Comparison of ENCODE assay signal across 8 mouse cellular contexts in genomic region chr11:116129993-116130487, GRCm38 (mm10). TPM values are rescaled to one million over a fixed set of nuclear protein-coding genes. Genes with fewer than 3 reads are reported as not detected.
DNase-seq lines count a peak whose midpoint lies in the region; ATAC-seq and TF ChIP-seq lines count a peak whose summit lies in the region.

No protein-coding gene starts in this region.

- no peaks in the 10 kb centered on the region for H3K9me3 ChIP-seq in heart, embryonic 13.5 days
- H3K9me3 ChIP-seq in MEL (replicated peaks; ENCODE audit: insufficient read depth, low read length): no peaks in the 10 kb centered on the region
- no peaks in the 10 kb centered on the region for H3K9me3 ChIP-seq in heart, embryonic 15.5 days (replicated peaks)
- no peaks in the 10 kb centered on the region for H3K9me3 ChIP-seq in lung, postnatal 0 days (ENCODE audit: low read length)

- H3K79me2 ChIP-seq in MEL (ENCODE audit: control insufficient read depth, insufficient read depth, low read length, poor library complexity): peaks cover 14% of the 10 kb centered on the region

- H3K4me1 ChIP-seq in heart, embryonic 13.5 days: peaks cover 38% of the 10 kb centered on the region
- peaks cover 0 to 10% of the 10 kb centered on the region in 2 experiments; a peak in 2 of 4 replicates for H3K4me1 ChIP-seq in MEL (ENCODE audit: control insufficient read depth in 1 of 2, insufficient read depth in 2 of 2, low read length in 2 of 2)
- H3K4me1 ChIP-seq in heart, embryonic 15.5 days (replicated peaks): peaks cover 47% of the 10 kb centered on the region
- peaks cover 15% of the 10 kb centered on the region for H3K4me1 ChIP-seq in lung, postnatal 0 days (ENCODE audit: insufficient read depth, low read depth, low read length)

- peak overlapping the region; percentile 90 for H3K9ac ChIP-seq in heart, embryonic 13.5 days
- H3K9ac ChIP-seq in MEL (ENCODE audit: control insufficient read depth, low read depth, low read length, poor library complexity, severe bottlenecking): peak overlapping the region; percentile 88
- H3K9ac ChIP-seq in heart, embryonic 15.5 days: peak overlapping the region; percentile 86
- H3K9ac ChIP-seq in lung, postnatal 0 days (replicated peaks; ENCODE audit: low read depth): peak overlapping the region; percentile 73

- peaks cover 59% of the 10 kb centered on the region for H3K36me3 ChIP-seq in heart, embryonic 13.5 days
- peaks cover 4 to 5% of the 10 kb centered on the region in 2 experiments; a peak in 3 of 4 replicates for H3K36me3 ChIP-seq in MEL (ENCODE audit: control insufficient read depth in 1 of 2, insufficient read depth in 2 of 2, low read length in 2 of 2)
- peaks cover 45% of the 10 kb centered on the region for H3K36me3 ChIP-seq in heart, embryonic 15.5 days
- H3K36me3 ChIP-seq in lung, postnatal 0 days (ENCODE audit: insufficient read depth, low read length): 0 out of 2 replicates have a peak, but pooled peaks cover 12% of the 10 kb centered on the region

- TF ChIP-seq RAD21 in MEL (IDR thresholded peaks at IDR 0.05; ENCODE audit: low read depth, low read length): no peak; the same call in 1 of the 2 replicates

- H3K27ac ChIP-seq in heart, embryonic 13.5 days (replicated peaks): peak overlapping the region; percentile 96
- H3K27ac ChIP-seq in MEL (ENCODE audit: control insufficient read depth, low read depth, low read length): peak overlapping the region; percentile 82
- H3K27ac ChIP-seq in heart, embryonic 15.5 days: peak overlapping the region; percentile 97
- H3K27ac ChIP-seq in lung, postnatal 0 days (ENCODE audit: low read length): peak overlapping the region; percentile 98

- no peak for TF ChIP-seq POLR2A in MEL (IDR thresholded peaks at IDR 0.05; ENCODE audit: control insufficient read depth in 1 of 2, insufficient read depth in 1 of 2, low read depth in 1 of 2, low read length in 2 of 2, poor library complexity in 1 of 2)

- H3K4me2 ChIP-seq in heart, embryonic 13.5 days: peak overlapping the region; percentile 79
- peak overlapping the region; percentile 79 for H3K4me2 ChIP-seq in heart, embryonic 15.5 days
- peak overlapping the region; percentile 73 for H3K4me2 ChIP-seq in lung, postnatal 0 days (replicated peaks; ENCODE audit: low read depth, low read length)

- H3K27me3 ChIP-seq in heart, embryonic 13.5 days (replicated peaks): no peaks in the 10 kb centered on the region
- H3K27me3 ChIP-seq in MEL (ENCODE audit: control insufficient read depth in 1 of 2, insufficient read depth in 2 of 2, low read length in 2 of 2): no peaks in the 10 kb centered on the region
- no peaks in the 10 kb centered on the region for H3K27me3 ChIP-seq in heart, embryonic 15.5 days
- no peaks in the 10 kb centered on the region for H3K27me3 ChIP-seq in lung, postnatal 0 days (replicated peaks; ENCODE audit: insufficient read depth, low read length)

- ATAC-seq in heart, embryonic 13.5 days (ENCODE audit: extremely low read depth, insufficient number of reproducible peaks, low FRiP score, low TSS enrichment): no peak
- no peak for ATAC-seq in heart, embryonic 15.5 days (replicated peaks; ENCODE audit: insufficient number of reproducible peaks, insufficient read depth, low FRiP score, low read depth)
- peak; percentile 0; the same call in 1 of the 2 replicates for ATAC-seq in lung, postnatal 0 days

- no peak for DNase-seq in heart, postnatal 14 days
- DNase-seq in MEL (ENCODE audit: low read depth, low spot score): peak; percentile 86
- DNase-seq in lung, postnatal 0 days (ENCODE audit: low spot score): peak; percentile 54
- peak; percentile 38 for DNase-seq in thymus, postnatal 25 days
- DNase-seq in adrenal gland, postnatal 25 days: no peak
- no peak for DNase-seq in layer of hippocampus, adult 9-11 months

- no peak for TF ChIP-seq CTCF in MEL (IDR thresholded peaks at IDR 0.05 in 2 of 3, conservative IDR thresholded peaks at IDR 0.05 in 1 of 3; ENCODE audit: control insufficient read depth in 1 of 3, insufficient read depth in 1 of 3, low read depth in 2 of 3, low read length in 3 of 3, poor library complexity in 1 of 3, severe bottlenecking in 1 of 3)
- no peak for TF ChIP-seq CTCF in lung, postnatal 0 days (IDR thresholded peaks at IDR 0.05)

- intact Hi-C loops in heart, postnatal 14 days (cut with DNase I): loop anchor here (1.0 to 10.0 kb wide), 5 partner anchors 19 to 335 kb away; partner anchors contain the start of genes Qrich2 and Unk

- peak overlapping the region; percentile 73 for H3K4me3 ChIP-seq in heart, embryonic 13.5 days
- peak overlapping the region; percentile 44 to 76 for H3K4me3 ChIP-seq in MEL (ENCODE audit: control insufficient read depth in 1 of 2, insufficient read depth in 1 of 2, low read depth in 2 of 2, low read length in 2 of 2)
- peak overlapping the region; percentile 78 for H3K4me3 ChIP-seq in heart, embryonic 15.5 days
- H3K4me3 ChIP-seq in lung, postnatal 0 days (ENCODE audit: low read depth, low read length): peak overlapping the region; percentile 62

- peak in 1 of 2 experiments; percentile 34; a peak in 2 of 4 replicates for TF ChIP-seq EP300 in MEL (IDR thresholded peaks at IDR 0.05; ENCODE audit: low read depth in 1 of 2, low read length in 2 of 2)
- no peak for TF ChIP-seq EP300 in lung, postnatal 0 days (IDR thresholded peaks at IDR 0.05)

- WGBS in heart, embryonic 13.5 days: 38% methylated on average over 8 of the region's 8 CpGs
- WGBS in heart, embryonic 15.5 days: 40% methylated on average over 8 of the region's 8 CpGs
- WGBS in lung, postnatal 0 days: 36% methylated on average over 8 of the region's 8 CpGs

TF ChIP-seq in MEL, 35 proteins besides CTCF, POLR2A, EP300 and RAD21 (continues in another document):
- TF ChIP-seq MAZ (IDR thresholded peaks at IDR 0.05; ENCODE audit: low read depth, low read length): peak; percentile 32; the same call in 1 of the 2 replicates
- TF ChIP-seq TCF12 (IDR thresholded peaks at IDR 0.05; ENCODE audit: low read depth, low read length): no peak
- TF ChIP-seq USF2 (IDR thresholded peaks at IDR 0.05; ENCODE audit: borderline replicate concordance in 1 of 2, insufficient read depth in 1 of 2, low read depth in 1 of 2, low read length in 2 of 2): no peak
- TF ChIP-seq MYC (IDR thresholded peaks at IDR 0.05; ENCODE audit: low read depth, low read length): 0 out of 2 replicates have a peak, but pooled peaks have one; percentile 91
- no peak for TF ChIP-seq GATA1 (IDR thresholded peaks at IDR 0.05; ENCODE audit: low read depth, low read length)
- TF ChIP-seq ZKSCAN1 (IDR thresholded peaks at IDR 0.05; ENCODE audit: low read depth, low read length): no peak

RNA-seq across cellular contexts. Expression of gene Trim65, which starts 0.9 kb away (rescaled TPM):
- 4.2 and 4.3 TPM in 2 replicates for polyA plus RNA-seq in heart, embryonic 13.5 days (2015; fragmentation: Nextera tagmentation; extraction: Ambion mirVana)
- total RNA-seq in heart, postnatal 14 days (2021): 1 to 10 TPM; 7.3 to 8.2 TPM
- 8.2 and 8.8 TPM in 2 replicates for total RNA-seq in MEL (2012; rRNA removed)
- polyA plus RNA-seq in MEL (2012; ENCODE audit: insufficient read depth in 1 of 2, insufficient read length in 2 of 2, low read depth in 1 of 2, low replicate concordance in 2 of 2, missing spikeins in 1 of 2): 10 to 100 TPM in 1 of 2 experiments, not detected in 1; 10.7 TPM
- 5.0 and 5.5 TPM in 2 replicates for polyA plus RNA-seq in heart, embryonic 15.5 days (2015; fragmentation: Nextera tagmentation; extraction: Ambion mirVana)
- polyA plus RNA-seq in lung, postnatal 0 days (2015; fragmentation: Nextera tagmentation; extraction: Ambion mirVana): 3.9 TPM in 2 replicates
- total RNA-seq in adrenal gland, postnatal 25 days (2021): 12.2 and 12.9 TPM in 2 replicates

RNA-seq across cellular contexts. Expression of gene Trim47, which starts 3.0 kb away (rescaled TPM):
- polyA plus RNA-seq in heart, embryonic 13.5 days (2015; fragmentation: Nextera tagmentation; extraction: Ambion mirVana): 46.1 and 51.1 TPM in 2 replicates
- 10 to 100 TPM; 46.3 to 46.9 TPM for total RNA-seq in heart, postnatal 14 days (2021)
- 3.6 and 6.7 TPM in 2 replicates for total RNA-seq in MEL (2012; rRNA removed)
- polyA plus RNA-seq in MEL (2012; ENCODE audit: insufficient read depth in 1 of 2, insufficient read length in 2 of 2, low read depth in 1 of 2, low replicate concordance in 2 of 2, missing spikeins in 1 of 2): 1 to 10 TPM in 1 of 2 experiments, not detected in 1; 5.6 TPM
- 79.1 and 91.1 TPM in 2 replicates for polyA plus RNA-seq in heart, embryonic 15.5 days (2015; fragmentation: Nextera tagmentation; extraction: Ambion mirVana)
- 26.3 and 28.8 TPM in 2 replicates for polyA plus RNA-seq in lung, postnatal 0 days (2015; fragmentation: Nextera tagmentation; extraction: Ambion mirVana)
- total RNA-seq in adrenal gland, postnatal 25 days (2021): 17.1 and 20.2 TPM in 2 replicates

RNA-seq across cellular contexts. Expression of gene Mrpl38, which starts 8.6 kb away (rescaled TPM):
- polyA plus RNA-seq in heart, embryonic 13.5 days (2015; fragmentation: Nextera tagmentation; extraction: Ambion mirVana): 82.4 and 92.2 TPM in 2 replicates
- total RNA-seq in heart, postnatal 14 days (2021): 10 to 100 TPM; 55.5 to 56.3 TPM
- 105 and 113 TPM in 2 replicates for total RNA-seq in MEL (2012; rRNA removed)
- polyA plus RNA-seq in MEL (2012; ENCODE audit: insufficient read depth in 1 of 2, insufficient read length in 2 of 2, low read depth in 1 of 2, low replicate concordance in 2 of 2, missing spikeins in 1 of 2): 100 to 1,000 TPM in 1 of 2 experiments, not detected in 1; 157 TPM
- polyA plus RNA-seq in heart, embryonic 15.5 days (2015; fragmentation: Nextera tagmentation; extraction: Ambion mirVana): 90.7 and 94.4 TPM in 2 replicates
- polyA plus RNA-seq in lung, postnatal 0 days (2015; fragmentation: Nextera tagmentation; extraction: Ambion mirVana): 44.1 and 45.9 TPM in 2 replicates
- total RNA-seq in adrenal gland, postnatal 25 days (2021): 86.5 and 103 TPM in 2 replicates

RNA-seq across cellular contexts. Expression of gene Fbf1, which starts 37.9 kb away (rescaled TPM):
- polyA plus RNA-seq in heart, embryonic 13.5 days (2015; fragmentation: Nextera tagmentation; extraction: Ambion mirVana): 22.8 and 24.4 TPM in 2 replicates
- total RNA-seq in heart, postnatal 14 days (2021): 10 to 100 TPM; 15.1 to 17.2 TPM
- 29.0 and 32.5 TPM in 2 replicates for total RNA-seq in MEL (2012; rRNA removed)
- 10 to 100 TPM in 1 of 2 experiments, not detected in 1; 29.2 TPM for polyA plus RNA-seq in MEL (2012; ENCODE audit: insufficient read depth in 1 of 2, insufficient read length in 2 of 2, low read depth in 1 of 2, low replicate concordance in 2 of 2, missing spikeins in 1 of 2)
- polyA plus RNA-seq in heart, embryonic 15.5 days (2015; fragmentation: Nextera tagmentation; extraction: Ambion mirVana): 19.8 and 26.0 TPM in 2 replicates
- polyA plus RNA-seq in lung, postnatal 0 days (2015; fragmentation: Nextera tagmentation; extraction: Ambion mirVana): 11.9 and 16.6 TPM in 2 replicates
- 47.4 and 53.0 TPM in 2 replicates for total RNA-seq in adrenal gland, postnatal 25 days (2021)

RNA-seq across cellular contexts. Expression of gene Wbp2, which starts 43.2 kb away (rescaled TPM):
- 134 and 138 TPM in 2 replicates for polyA plus RNA-seq in heart, embryonic 13.5 days (2015; fragmentation: Nextera tagmentation; extraction: Ambion mirVana)
- total RNA-seq in heart, postnatal 14 days (2021): 10 to 100 TPM; 83.6 to 89.5 TPM
- total RNA-seq in MEL (2012; rRNA removed): 16.5 and 19.4 TPM in 2 replicates
- polyA plus RNA-seq in MEL (2012; ENCODE audit: insufficient read depth in 1 of 2, insufficient read length in 2 of 2, low read depth in 1 of 2, low replicate concordance in 2 of 2, missing spikeins in 1 of 2): 10 to 100 TPM in 1 of 2 experiments, not detected in 1; 75.8 TPM
- polyA plus RNA-seq in heart, embryonic 15.5 days (2015; fragmentation: Nextera tagmentation; extraction: Ambion mirVana): 121 and 139 TPM in 2 replicates
- 84.8 and 108 TPM in 2 replicates for polyA plus RNA-seq in lung, postnatal 0 days (2015; fragmentation: Nextera tagmentation; extraction: Ambion mirVana)
- total RNA-seq in adrenal gland, postnatal 25 days (2021): 189 and 195 TPM in 2 replicates

Comparison
In these comparisons a context has a peak if more than half of its experiments do, and no peak if none do; other contexts are left out.
1. DNase-seq: peak in MEL (single experiment), lung, postnatal 0 days (single experiment) and thymus, postnatal 25 days (single experiment); none in heart, postnatal 14 days (0 of 2), adrenal gland, postnatal 25 days (single experiment) and layer of hippocampus, adult 9-11 months (single experiment).
2. Peak in every context shown above with its lines, with median percentiles within 50 percentile points of each other: H3K27ac ChIP-seq, H3K4me2 ChIP-seq, H3K4me3 ChIP-seq and H3K9ac ChIP-seq.